Mouse (Mus musculus): ENCODE data around the gene Hils1. TPM values are rescaled to one million over a fixed set of nuclear protein-coding genes. Genes with fewer than 3 reads are reported as not detected.

Gene Hils1
- total and polyA plus RNA-seq, 3 experiments, result 0.25 TPM; not detected in 2

- no peaks in the 10 kb centered on the region for H3K36me3 ChIP-seq (ENCODE audit: control insufficient read depth, insufficient read depth, low read length)
- TF ChIP-seq EP300 (IDR thresholded peaks at IDR 0.05; ENCODE audit: insufficient read depth, low read depth, low read length) (no peak), CTCF (IDR thresholded peaks at IDR 0.05) (no peak)
- intact Hi-C loops (cut with DNase I), result loop anchor here (2.0 kb wide), 1 partner anchor 15 kb away; no protein-coding TSS in a partner anchor
- no peak overlapping the region for H3K27ac ChIP-seq
- DNase-seq, result no peak
- 0 out of 2 replicates have a peak, but pooled peaks cover 1% of the 10 kb centered on the region for H3K4me1 ChIP-seq (ENCODE audit: control insufficient read depth, insufficient read depth, low read length)
- H3K79me2 ChIP-seq (replicated peaks; ENCODE audit: control insufficient read depth, insufficient read depth, low read length), result no peaks in the 10 kb centered on the region
- no peaks in the 10 kb centered on the region for H3K27me3 ChIP-seq (ENCODE audit: control insufficient read depth, insufficient read depth, low read length)
- no peak overlapping the region for H3K4me3 ChIP-seq
- 76% methylated on average over 8 of the region's 8 CpGs for WGBS
- no peak overlapping the region for H3K9ac ChIP-seq (ENCODE audit: low read depth, low read length)
Measured at GRCm38 (mm10) chr11:94941776-94942175, 25.6 kb upstream of the Hils1 start.

GRCm38 (mm10) chr11:94942282-94943023, 24.9 kb upstream of the Hils1 start:
- WGBS, result 37% methylated on average over 13 of the region's 13 CpGs
- intact Hi-C loops (cut with DNase I), result no loop called here
- no peak overlapping the region for H3K4me3 ChIP-seq
- H3K4me1 ChIP-seq (ENCODE audit: control insufficient read depth, insufficient read depth, low read length), result 0 out of 2 replicates have a peak, but pooled peaks cover 1% of the 10 kb centered on the region
- no peaks in the 10 kb centered on the region for H3K36me3 ChIP-seq (ENCODE audit: control insufficient read depth, insufficient read depth, low read length)
- H3K27me3 ChIP-seq (ENCODE audit: control insufficient read depth, insufficient read depth, low read length), result no peaks in the 10 kb centered on the region
- H3K9ac ChIP-seq (ENCODE audit: low read depth, low read length), result no peak overlapping the region
- DNase-seq, result no peak
- no peak overlapping the region for H3K27ac ChIP-seq
- H3K79me2 ChIP-seq (replicated peaks; ENCODE audit: control insufficient read depth, insufficient read depth, low read length), result no peaks in the 10 kb centered on the region
- TF ChIP-seq CTCF (IDR thresholded peaks at IDR 0.05) (peak; percentile 79), EP300 (IDR thresholded peaks at IDR 0.05; ENCODE audit: insufficient read depth, low read depth, low read length) (no peak), POLR2A (IDR thresholded peaks at IDR 0.05; ENCODE audit: insufficient read depth, low read depth, low read length) (no peak)

GRCm38 (mm10) chr11:94943054-94943453, 24.3 kb upstream of the Hils1 start:
- DNase-seq, result no peak
- H3K9ac ChIP-seq (ENCODE audit: low read depth, low read length), result no peak overlapping the region
- H3K27me3 ChIP-seq (ENCODE audit: control insufficient read depth, insufficient read depth, low read length), result no peaks in the 10 kb centered on the region
- intact Hi-C loops (cut with DNase I), result no loop called here
- no peaks in the 10 kb centered on the region for H3K79me2 ChIP-seq (replicated peaks; ENCODE audit: control insufficient read depth, insufficient read depth, low read length)
- H3K4me3 ChIP-seq, result no peak overlapping the region
- H3K27ac ChIP-seq, result no peak overlapping the region
- 69% methylated on average over 15 of the region's 15 CpGs for WGBS
- TF ChIP-seq CTCF (IDR thresholded peaks at IDR 0.05) (no peak), POLR2A (IDR thresholded peaks at IDR 0.05; ENCODE audit: insufficient read depth, low read depth, low read length) (no peak), EP300 (IDR thresholded peaks at IDR 0.05; ENCODE audit: insufficient read depth, low read depth, low read length) (no peak)
- H3K4me1 ChIP-seq (ENCODE audit: control insufficient read depth, insufficient read depth, low read length), result no peaks in the 10 kb centered on the region
- no peaks in the 10 kb centered on the region for H3K36me3 ChIP-seq (ENCODE audit: control insufficient read depth, insufficient read depth, low read length)

- no peaks in the 10 kb centered on the region for H3K27me3 ChIP-seq (ENCODE audit: control insufficient read depth, insufficient read depth, low read length)
- DNase-seq, result no peak
- no peak overlapping the region for H3K27ac ChIP-seq
- intact Hi-C loops (cut with DNase I), result no loop called here
- WGBS, result 26% methylated on average over 8 of the region's 8 CpGs
- TF ChIP-seq CTCF (IDR thresholded peaks at IDR 0.05) (peak; percentile 52), EP300 (IDR thresholded peaks at IDR 0.05; ENCODE audit: insufficient read depth, low read depth, low read length) (no peak)
- H3K36me3 ChIP-seq (ENCODE audit: control insufficient read depth, insufficient read depth, low read length), result no peaks in the 10 kb centered on the region
- no peaks in the 10 kb centered on the region for H3K79me2 ChIP-seq (replicated peaks; ENCODE audit: control insufficient read depth, insufficient read depth, low read length)
- H3K4me3 ChIP-seq, result no peak overlapping the region
- no peak overlapping the region for H3K9ac ChIP-seq (ENCODE audit: low read depth, low read length)
- no peaks in the 10 kb centered on the region for H3K4me1 ChIP-seq (ENCODE audit: control insufficient read depth, insufficient read depth, low read length)
Measured at GRCm38 (mm10) chr11:94944295-94944694, 23.1 kb upstream of the Hils1 start.

- intact Hi-C loops (cut with DNase I), result no loop called here
- H3K4me3 ChIP-seq, result no peak overlapping the region
- WGBS, result 74% methylated on average over 12 of the region's 12 CpGs
Measured at GRCm38 (mm10) chr11:94945236-94945635, 22.2 kb upstream of the Hils1 start.

GRCm38 (mm10) chr11:94952169-94952568, 15.2 kb upstream of the Hils1 start:
- H3K4me1 ChIP-seq (ENCODE audit: control insufficient read depth, insufficient read depth, low read length), result no peaks in the 10 kb centered on the region
- no peak overlapping the region for H3K27ac ChIP-seq
- intact Hi-C loops (cut with DNase I), result loop anchor here (1.0 kb wide), 1 partner anchor 10 kb away; no protein-coding TSS in a partner anchor
- no peaks in the 10 kb centered on the region for H3K79me2 ChIP-seq (replicated peaks; ENCODE audit: control insufficient read depth, insufficient read depth, low read length)
- no peak for DNase-seq
- 23% methylated on average over 6 of the region's 6 CpGs for WGBS
- no peak overlapping the region for H3K4me3 ChIP-seq
- no peak for TF ChIP-seq EP300 (IDR thresholded peaks at IDR 0.05; ENCODE audit: insufficient read depth, low read depth, low read length)
- TF ChIP-seq POLR2A (IDR thresholded peaks at IDR 0.05; ENCODE audit: insufficient read depth, low read depth, low read length), result no peak
- TF ChIP-seq CTCF (IDR thresholded peaks at IDR 0.05), result no peak
- H3K27me3 ChIP-seq (ENCODE audit: control insufficient read depth, insufficient read depth, low read length), result no peaks in the 10 kb centered on the region
- no peaks in the 10 kb centered on the region for H3K36me3 ChIP-seq (ENCODE audit: control insufficient read depth, insufficient read depth, low read length)
- no peak overlapping the region for H3K9ac ChIP-seq (ENCODE audit: low read depth, low read length)

More at GRCm38 (mm10) chr11:94945236-94945635, 22.2 kb upstream of the Hils1 start:
- no peak for TF ChIP-seq EP300 (IDR thresholded peaks at IDR 0.05; ENCODE audit: insufficient read depth, low read depth, low read length)
- TF ChIP-seq POLR2A (IDR thresholded peaks at IDR 0.05; ENCODE audit: insufficient read depth, low read depth, low read length), result no peak
- no peak for TF ChIP-seq CTCF (IDR thresholded peaks at IDR 0.05)
- H3K4me1 ChIP-seq (ENCODE audit: control insufficient read depth, insufficient read depth, low read length), result no peaks in the 10 kb centered on the region
- no peak overlapping the region for H3K27ac ChIP-seq
- no peaks in the 10 kb centered on the region for H3K79me2 ChIP-seq (replicated peaks; ENCODE audit: control insufficient read depth, insufficient read depth, low read length)
- no peak overlapping the region for H3K9ac ChIP-seq (ENCODE audit: low read depth, low read length)
- H3K36me3 ChIP-seq (ENCODE audit: control insufficient read depth, insufficient read depth, low read length), result no peaks in the 10 kb centered on the region
- no peak for DNase-seq
- no peaks in the 10 kb centered on the region for H3K27me3 ChIP-seq (ENCODE audit: control insufficient read depth, insufficient read depth, low read length)

Data from heart, adult 2 months (tissue).